Mouse (Mus musculus): ENCODE data around the gene Magi2. TPM values are rescaled to one million over a fixed set of nuclear protein-coding genes. Genes with fewer than 3 reads are reported as not detected.
A peak's percentile ranks its signal among the peaks of the same experiment; 100 is the strongest.
"Not testable (repeated sequence)": the region's sequence is repeated elsewhere in the genome, so short reads cannot be mapped to it uniquely, and the experiment has no call there.

Magi2 gene
- polyA plus RNA-seq, 1 experiment from 2014 or later, result 15.2 TPM

GRCm38 (mm10) chr5:20692230-20692629 is 1465.4 kb downstream of the Magi2 start:
- 97% methylated on average over 3 of the region's 3 CpGs for WGBS
- Histone ChIP-seq H3K4me2 (replicated peaks; ENCODE audit: low read depth, low read length) (no peak overlapping the region), H3K27ac (ENCODE audit: low read length) (no peak overlapping the region), H3K4me1 (ENCODE audit: insufficient read depth, low read length) (no peaks in the 10 kb centered on the region), H3K9ac (replicated peaks; ENCODE audit: low read length) (no peak overlapping the region), H3K9me3 (ENCODE audit: low read length) (peaks cover 11% of the 10 kb centered on the region), H3K27me3 (ENCODE audit: insufficient read depth, low read length) (no peaks in the 10 kb centered on the region), H3K36me3 (ENCODE audit: insufficient read depth, low read length) (no peaks in the 10 kb centered on the region), H3K4me3 (ENCODE audit: low read length) (no peak overlapping the region)
- ATAC-seq (ENCODE audit: low FRiP score, low TSS enrichment), result no peak

DNA sequence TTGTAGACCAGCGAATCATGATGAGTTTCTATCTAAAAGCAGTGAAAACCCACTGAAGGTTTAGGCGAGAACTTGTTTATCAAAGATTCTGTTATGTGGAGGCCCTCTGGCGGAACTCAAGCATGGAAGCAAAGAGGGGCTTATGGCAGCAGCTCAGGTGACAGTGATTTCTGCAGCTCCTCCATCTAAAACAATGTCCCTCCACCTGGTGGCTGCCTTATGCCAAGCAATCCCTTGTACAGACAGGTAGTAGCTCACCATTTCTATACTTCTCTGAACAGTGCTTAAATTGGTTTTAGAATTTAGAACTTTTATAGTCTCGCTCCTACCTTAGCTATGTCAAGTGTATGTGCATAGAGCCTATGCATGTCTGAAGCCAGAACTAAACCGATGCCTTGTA is 1472.3 kb downstream of the Magi2 start:
- peaks cover 3% of the 10 kb centered on the region for H3K9me3 ChIP-seq (ENCODE audit: low read length)
- H3K4me1 ChIP-seq (ENCODE audit: insufficient read depth, low read length), result no peaks in the 10 kb centered on the region
- no peak overlapping the region for H3K4me2 ChIP-seq (replicated peaks; ENCODE audit: low read depth, low read length)
- ATAC-seq (ENCODE audit: low FRiP score, low TSS enrichment), result no peak
- 89% methylated on average over 5 of the region's 5 CpGs for WGBS
- no peak overlapping the region for H3K27ac ChIP-seq (ENCODE audit: low read length)
- H3K36me3 ChIP-seq (ENCODE audit: insufficient read depth, low read length), result no peaks in the 10 kb centered on the region
- no peaks in the 10 kb centered on the region for H3K27me3 ChIP-seq (ENCODE audit: insufficient read depth, low read length)
- no peak overlapping the region for H3K4me3 ChIP-seq (ENCODE audit: low read length)
- H3K9ac ChIP-seq (replicated peaks; ENCODE audit: low read length), result no peak overlapping the region

DNA sequence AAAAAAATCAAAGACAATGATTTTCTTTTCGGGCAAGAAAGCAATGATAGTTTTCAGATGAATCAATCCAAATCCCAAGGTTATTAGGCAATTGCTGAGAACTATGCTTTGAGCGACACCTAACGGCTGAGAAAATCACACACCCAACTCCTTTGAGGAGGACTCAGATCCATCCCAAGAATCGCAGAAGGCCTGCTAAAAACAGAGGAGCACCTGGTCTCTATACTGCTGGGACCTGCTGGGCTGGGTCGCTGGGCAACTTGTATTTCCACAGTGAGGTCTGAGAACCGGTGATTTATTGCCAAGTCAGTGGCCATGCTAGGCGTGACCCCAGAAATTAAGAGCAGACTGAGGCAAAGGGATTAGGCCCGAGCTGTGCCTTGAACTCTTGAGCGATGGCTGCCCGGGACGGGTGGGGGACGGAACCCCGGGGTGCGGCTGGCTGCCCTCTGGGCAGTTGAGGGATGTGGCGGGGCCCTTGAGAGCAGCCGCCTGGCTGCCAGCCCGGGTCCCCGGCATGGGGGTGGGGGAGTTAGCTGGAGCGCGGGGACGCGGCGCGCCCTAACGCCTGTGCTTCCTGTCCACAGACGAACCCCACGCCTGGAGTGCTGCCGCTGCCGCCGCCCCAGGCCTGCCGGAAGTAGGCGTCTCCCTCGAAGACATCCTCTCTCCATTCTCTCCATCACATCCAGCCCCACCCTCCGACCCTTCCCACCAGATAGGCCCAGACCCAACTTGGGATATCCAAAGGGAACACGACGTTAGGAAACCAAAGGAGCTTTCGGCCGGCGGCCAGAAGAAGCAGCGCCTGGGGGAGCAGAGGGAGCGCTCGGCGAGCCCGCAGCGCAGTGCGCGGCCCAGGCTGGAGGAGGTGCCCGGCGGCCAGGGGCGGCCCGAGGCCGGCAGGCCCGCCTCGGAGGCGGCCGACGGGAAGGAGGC is 1474.9 kb downstream of the Magi2 start:
- no peaks in the 10 kb centered on the region for H3K36me3 ChIP-seq (ENCODE audit: insufficient read depth, low read length)
- no peaks in the 10 kb centered on the region for H3K9me3 ChIP-seq (ENCODE audit: low read length)
- H3K4me2 ChIP-seq (replicated peaks; ENCODE audit: low read depth, low read length), result peak overlapping the region; percentile 88
- peak overlapping the region; percentile 85 for H3K9ac ChIP-seq (replicated peaks; ENCODE audit: low read length)
- peak; percentile 97 for ATAC-seq (ENCODE audit: low FRiP score, low TSS enrichment)
- H3K27ac ChIP-seq (ENCODE audit: low read length), result peak overlapping the region; percentile 96
- under 1% methylated on average over 57 of the region's 57 CpGs for WGBS
- no peaks in the 10 kb centered on the region for H3K4me1 ChIP-seq (ENCODE audit: insufficient read depth, low read length)
- H3K27me3 ChIP-seq (ENCODE audit: insufficient read depth, low read length), result no peaks in the 10 kb centered on the region
- H3K4me3 ChIP-seq (ENCODE audit: low read length), result peak overlapping the region; percentile 78

GRCm38 (mm10) chr5:20702480-20703303 is 1475.9 kb downstream of the Magi2 start:
- Histone ChIP-seq H3K36me3 (ENCODE audit: insufficient read depth, low read length) (no peaks in the 10 kb centered on the region), H3K9ac (replicated peaks; ENCODE audit: low read length) (peak overlapping the region; percentile 85), H3K27ac (ENCODE audit: low read length) (peak overlapping the region; percentile 96), H3K4me2 (replicated peaks; ENCODE audit: low read depth, low read length) (peak overlapping the region; percentile 88), H3K27me3 (ENCODE audit: insufficient read depth, low read length) (no peaks in the 10 kb centered on the region), H3K4me3 (ENCODE audit: low read length) (peak overlapping the region; percentile 78), H3K9me3 (ENCODE audit: low read length) (no peaks in the 10 kb centered on the region), H3K4me1 (ENCODE audit: insufficient read depth, low read length) (no peaks in the 10 kb centered on the region)
- ATAC-seq (ENCODE audit: low FRiP score, low TSS enrichment), result peak; percentile 52
- under 1% methylated on average over 50 of the region's 57 CpGs for WGBS

DNA sequence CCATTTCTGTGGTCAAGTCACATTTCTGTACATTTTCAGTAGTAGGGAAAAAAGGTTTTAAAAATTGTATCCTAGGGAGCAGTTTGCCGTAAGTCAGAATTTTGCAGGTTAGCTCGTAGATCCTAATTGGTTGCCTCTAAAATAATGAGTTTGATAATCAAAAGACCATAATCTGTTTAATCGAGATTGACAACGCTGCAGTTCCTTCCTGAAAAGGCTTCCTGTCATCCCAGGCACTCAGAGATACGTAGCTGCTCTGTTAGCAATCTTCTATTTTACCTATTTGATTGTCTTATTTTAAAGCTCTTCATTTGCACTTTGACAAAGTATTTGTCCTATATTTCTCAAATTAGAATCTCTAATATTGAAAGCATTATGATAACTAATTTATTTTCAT is 1476.5 kb downstream of the Magi2 start:
- Histone ChIP-seq H3K27me3 (ENCODE audit: insufficient read depth, low read length) (no peaks in the 10 kb centered on the region), H3K4me3 (ENCODE audit: low read length) (peak overlapping the region; percentile 78), H3K36me3 (ENCODE audit: insufficient read depth, low read length) (no peaks in the 10 kb centered on the region), H3K9ac (replicated peaks; ENCODE audit: low read length) (no peak overlapping the region), H3K4me2 (replicated peaks; ENCODE audit: low read depth, low read length) (peak overlapping the region; percentile 88), H3K9me3 (ENCODE audit: low read length) (no peaks in the 10 kb centered on the region), H3K27ac (ENCODE audit: low read length) (no peak overlapping the region), H3K4me1 (ENCODE audit: insufficient read depth, low read length) (no peaks in the 10 kb centered on the region)
- ATAC-seq (ENCODE audit: low FRiP score, low TSS enrichment), result no peak
- WGBS, result 74% methylated on average over 5 of the region's 5 CpGs

DNA sequence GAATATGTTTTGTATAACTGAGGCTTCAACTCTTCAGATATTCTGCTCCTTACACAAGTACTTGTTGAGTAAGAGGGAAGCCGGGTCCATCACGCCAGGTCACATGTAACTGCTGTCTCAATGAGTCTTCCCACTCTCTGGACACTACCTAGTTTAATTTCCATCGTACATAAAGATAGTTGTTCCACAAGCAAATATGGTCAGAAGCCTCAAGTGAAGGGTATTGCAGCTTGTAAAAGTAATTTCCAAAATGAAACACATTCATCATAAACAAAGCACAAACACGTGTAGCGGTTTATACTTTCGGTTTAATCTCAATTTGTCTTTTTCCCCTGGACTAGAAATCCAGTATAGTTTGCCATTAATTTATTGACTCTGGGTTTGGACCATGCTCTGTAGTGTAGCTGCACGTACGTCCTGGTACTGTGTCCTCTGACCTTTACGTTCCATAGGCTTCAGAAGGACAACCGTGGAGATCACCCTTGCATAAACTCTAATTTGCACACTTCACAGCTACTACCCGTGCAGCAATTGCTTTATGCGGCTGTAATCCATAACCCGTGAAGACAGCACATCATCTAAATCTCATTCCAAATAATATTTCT is 1477.2 kb downstream of the Magi2 start:
- WGBS, result 79% methylated on average over 13 of the region's 13 CpGs
- no peaks in the 10 kb centered on the region for H3K36me3 ChIP-seq (ENCODE audit: insufficient read depth, low read length)
- no peak overlapping the region for H3K4me2 ChIP-seq (replicated peaks; ENCODE audit: low read depth, low read length)
- H3K4me3 ChIP-seq (ENCODE audit: low read length), result no peak overlapping the region
- H3K9ac ChIP-seq (replicated peaks; ENCODE audit: low read length), result no peak overlapping the region
- H3K27me3 ChIP-seq (ENCODE audit: insufficient read depth, low read length), result no peaks in the 10 kb centered on the region
- H3K9me3 ChIP-seq (ENCODE audit: low read length), result no peaks in the 10 kb centered on the region
- H3K27ac ChIP-seq (ENCODE audit: low read length), result no peak overlapping the region
- no peak for ATAC-seq (ENCODE audit: low FRiP score, low TSS enrichment)
- no peaks in the 10 kb centered on the region for H3K4me1 ChIP-seq (ENCODE audit: insufficient read depth, low read length)

- WGBS, result 59% methylated on average over 4 of the region's 4 CpGs
- no peak overlapping the region for H3K27ac ChIP-seq (ENCODE audit: low read length)
- H3K9me3 ChIP-seq (ENCODE audit: low read length), result no peaks in the 10 kb centered on the region
- no peak overlapping the region for H3K4me3 ChIP-seq (ENCODE audit: low read length)
- H3K4me1 ChIP-seq (ENCODE audit: insufficient read depth, low read length), result no peaks in the 10 kb centered on the region
- H3K36me3 ChIP-seq (ENCODE audit: insufficient read depth, low read length), result no peaks in the 10 kb centered on the region
- H3K27me3 ChIP-seq (ENCODE audit: insufficient read depth, low read length), result no peaks in the 10 kb centered on the region
- no peak overlapping the region for H3K4me2 ChIP-seq (replicated peaks; ENCODE audit: low read depth, low read length)
- H3K9ac ChIP-seq (replicated peaks; ENCODE audit: low read length), result no peak overlapping the region
- no peak for ATAC-seq (ENCODE audit: low FRiP score, low TSS enrichment)
These were observed 1478.0 kb downstream of the Magi2 start for GRCm38 (mm10) chr5:20704886-20705285.

GRCm38 (mm10) chr5:20706322-20707282 is 1479.8 kb downstream of the Magi2 start:
- H3K9me3 ChIP-seq (ENCODE audit: low read length); H3K4me3 ChIP-seq (ENCODE audit: low read length); ATAC-seq (ENCODE audit: low FRiP score, low TSS enrichment); H3K27ac ChIP-seq (ENCODE audit: low read length); H3K4me2 ChIP-seq (replicated peaks; ENCODE audit: low read depth, low read length); H3K27me3 ChIP-seq (ENCODE audit: insufficient read depth, low read length); H3K36me3 ChIP-seq (ENCODE audit: insufficient read depth, low read length); H3K9ac ChIP-seq (replicated peaks; ENCODE audit: low read length); H3K4me1 ChIP-seq (ENCODE audit: insufficient read depth, low read length): not testable (repeated sequence)
- 94% methylated on average over 8 of the region's 18 CpGs for WGBS

- 91% methylated on average over 6 of the region's 6 CpGs for WGBS
- ATAC-seq (ENCODE audit: low FRiP score, low TSS enrichment); H3K9ac ChIP-seq (replicated peaks; ENCODE audit: low read length); H3K27ac ChIP-seq (ENCODE audit: low read length); H3K27me3 ChIP-seq (ENCODE audit: insufficient read depth, low read length); H3K4me2 ChIP-seq (replicated peaks; ENCODE audit: low read depth, low read length); H3K9me3 ChIP-seq (ENCODE audit: low read length); H3K36me3 ChIP-seq (ENCODE audit: insufficient read depth, low read length); H3K4me1 ChIP-seq (ENCODE audit: insufficient read depth, low read length); H3K4me3 ChIP-seq (ENCODE audit: low read length): not testable (repeated sequence)
These were observed 1484.0 kb downstream of the Magi2 start for GRCm38 (mm10) chr5:20710845-20711244.

Data from kidney, embryonic 16.5 days (tissue).